Mouse (Mus musculus): ENCODE results near the gene Rassf1.
"Not testable (repeated sequence)": the region's sequence is repeated elsewhere in the genome, so short reads cannot be mapped to it uniquely, and the experiment has no call there.

Rassf1 gene

GRCm38 (mm10) chr9:107563029-107563581, 11.8 kb downstream of the Rassf1 start, which contains the start of gene Tusc2:
Tusc2 (plus strand) TSS chr9:107563255.
- peak; percentile 97 for DNase-seq

GRCm38 (mm10) chr9:107565556-107565955, 14.2 kb downstream of the Rassf1 start:
- not testable (repeated sequence) for DNase-seq

GRCm38 (mm10) chr9:107566041-107566709, 14.8 kb downstream of the Rassf1 start:
- no peak for DNase-seq

DNA sequence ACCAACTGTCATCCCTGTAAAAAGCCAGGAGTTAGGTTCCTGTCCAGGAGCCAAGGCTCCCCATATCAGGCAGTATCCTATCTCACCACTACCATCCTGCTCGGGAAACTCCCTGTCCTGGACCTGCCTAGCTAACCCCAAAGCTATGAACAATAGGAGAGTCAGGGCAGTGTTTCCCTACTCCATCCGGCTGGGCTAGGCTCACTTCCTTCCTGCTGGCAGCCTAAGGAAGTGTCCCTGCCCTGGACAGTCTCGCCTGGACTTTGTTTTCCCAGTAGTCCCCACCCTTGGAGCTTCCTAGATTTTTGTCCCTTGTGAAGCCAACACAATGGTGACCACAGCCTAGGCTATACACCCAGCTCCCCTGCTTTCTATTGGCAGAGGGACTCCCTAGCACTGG, 15.5 kb downstream of the Rassf1 start:
- no peak for DNase-seq

DNA sequence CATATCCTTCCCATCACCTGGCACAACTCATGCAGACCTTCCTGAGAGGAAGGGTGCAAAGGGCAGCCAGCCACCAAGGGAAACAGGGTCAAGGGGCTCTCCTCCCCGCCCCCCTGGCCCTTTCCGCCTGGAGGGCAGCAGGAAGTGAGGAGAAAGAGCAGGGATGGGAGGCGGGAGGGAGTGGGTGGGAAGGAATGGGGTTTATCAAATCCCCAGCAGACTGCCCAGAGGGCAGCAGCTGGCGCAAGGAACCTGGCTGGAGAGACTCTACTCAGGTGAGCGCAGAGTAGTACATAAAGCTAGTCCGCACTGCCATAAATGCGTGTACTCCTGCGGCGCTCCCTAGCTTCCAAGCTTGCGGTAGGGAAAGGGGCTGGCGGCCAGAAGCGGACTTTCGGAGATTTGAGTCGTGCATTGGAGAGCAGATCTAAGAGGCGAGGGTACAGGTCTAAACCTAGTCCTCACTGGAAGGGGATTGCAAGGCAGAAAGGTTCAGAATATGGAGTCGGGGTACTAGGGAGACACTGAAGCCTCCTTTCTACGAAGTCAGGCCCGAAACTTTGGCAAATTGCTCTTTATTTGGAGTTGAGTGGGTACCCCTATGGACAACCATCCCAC, 16.5 kb downstream of the Rassf1 start, which contains the start of gene Hyal2:
TSS of gene Hyal2 (plus strand) at position 244 of the 618 bp plus-strand sequence.
- DNase-seq, result no peak

- DNase-seq, result peak; percentile 87
Observed at GRCm38 (mm10) chr9:107568331-107569261, 17.2 kb downstream of the Rassf1 start.

DNA sequence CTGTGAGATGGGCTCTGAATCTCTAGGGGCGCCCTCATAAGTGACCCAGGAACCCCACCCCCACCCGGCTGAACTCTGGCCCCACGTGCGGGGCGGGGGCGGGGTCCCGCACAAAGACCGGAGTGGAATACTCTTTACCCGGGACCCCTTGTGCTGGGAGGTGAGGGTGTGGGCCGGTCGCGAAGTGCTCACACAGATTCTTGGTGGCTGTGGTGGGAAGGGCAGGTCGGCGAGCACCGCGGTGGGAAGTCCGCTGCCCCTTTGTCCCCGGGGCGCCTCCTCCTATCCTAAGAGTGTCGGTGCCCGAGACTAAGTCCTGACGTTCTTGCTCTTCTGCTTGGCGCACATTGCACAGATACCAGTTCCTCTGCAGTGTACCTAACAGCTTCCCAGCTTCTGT, 17.9 kb downstream of the Rassf1 start:
- no peak for DNase-seq

GRCm38 (mm10) chr9:107570016-107570415, 18.7 kb downstream of the Rassf1 start:
- DNase-seq, result no peak

- DNase-seq, result no peak
Observed at GRCm38 (mm10) chr9:107570845-107571244, 19.5 kb downstream of the Rassf1 start.

DNA sequence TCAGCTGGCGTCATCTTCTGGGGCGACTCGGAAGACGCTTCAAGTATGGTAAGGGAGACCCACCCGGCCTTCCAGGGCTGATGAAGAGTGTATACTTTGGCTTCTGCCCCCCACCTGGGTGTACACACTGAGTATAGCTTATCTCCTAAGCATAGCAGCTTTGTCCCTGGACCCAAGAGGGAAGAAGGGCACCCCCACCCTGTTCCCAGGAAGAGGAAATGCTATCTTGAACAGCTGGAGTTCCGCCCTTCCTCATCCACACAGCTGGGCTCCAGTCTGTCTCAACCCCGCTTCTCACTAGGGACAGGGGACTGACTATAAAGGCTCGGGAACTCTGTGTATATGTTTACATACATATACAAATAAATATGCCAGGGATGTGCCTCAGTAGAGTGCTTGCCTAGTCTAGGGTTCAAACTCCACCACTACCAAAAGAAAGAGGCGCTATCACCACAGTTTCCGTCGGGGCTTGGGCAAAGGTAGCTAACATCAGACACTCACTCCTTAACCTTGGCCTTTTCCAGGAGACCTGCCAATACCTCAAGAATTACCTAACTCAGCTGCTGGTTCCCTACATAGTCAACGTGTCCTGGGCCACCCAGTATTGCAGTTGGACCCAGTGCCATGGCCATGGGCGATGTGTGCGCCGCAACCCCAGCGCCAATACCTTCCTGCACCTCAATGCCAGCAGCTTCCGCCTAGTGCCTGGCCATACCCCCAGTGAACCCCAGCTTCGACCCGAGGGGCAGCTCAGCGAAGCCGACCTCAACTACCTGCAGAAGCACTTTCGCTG, 20.4 kb downstream of the Rassf1 start:
- no peak for DNase-seq

GRCm38 (mm10) chr9:107572327-107572662, 20.9 kb downstream of the Rassf1 start:
- DNase-seq, result no peak

DNA sequence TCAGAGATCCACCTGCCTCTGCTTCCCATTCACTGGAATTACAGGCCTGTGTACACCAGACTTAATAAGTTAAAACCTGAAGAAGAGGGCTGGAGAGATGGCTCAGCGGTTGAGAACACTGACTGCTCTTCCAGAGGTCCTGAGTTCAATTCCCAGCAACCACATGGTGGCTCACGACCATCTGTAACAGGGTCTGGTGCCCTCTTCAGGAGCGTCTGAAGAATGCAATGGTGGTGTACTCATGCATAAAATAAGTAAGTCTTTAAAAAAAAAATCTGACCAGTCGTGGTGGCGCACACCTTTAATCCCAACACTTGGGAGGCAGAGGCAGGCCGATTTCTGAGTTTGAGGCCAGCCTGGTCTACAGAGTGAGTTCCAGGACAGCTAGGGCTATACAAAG, 22.4 kb downstream of the Rassf1 start:
- DNase-seq, result not testable (repeated sequence)

GRCm38 (mm10) chr9:107575579-107576356, 24.4 kb downstream of the Rassf1 start:
- no peak for DNase-seq

DNA sequence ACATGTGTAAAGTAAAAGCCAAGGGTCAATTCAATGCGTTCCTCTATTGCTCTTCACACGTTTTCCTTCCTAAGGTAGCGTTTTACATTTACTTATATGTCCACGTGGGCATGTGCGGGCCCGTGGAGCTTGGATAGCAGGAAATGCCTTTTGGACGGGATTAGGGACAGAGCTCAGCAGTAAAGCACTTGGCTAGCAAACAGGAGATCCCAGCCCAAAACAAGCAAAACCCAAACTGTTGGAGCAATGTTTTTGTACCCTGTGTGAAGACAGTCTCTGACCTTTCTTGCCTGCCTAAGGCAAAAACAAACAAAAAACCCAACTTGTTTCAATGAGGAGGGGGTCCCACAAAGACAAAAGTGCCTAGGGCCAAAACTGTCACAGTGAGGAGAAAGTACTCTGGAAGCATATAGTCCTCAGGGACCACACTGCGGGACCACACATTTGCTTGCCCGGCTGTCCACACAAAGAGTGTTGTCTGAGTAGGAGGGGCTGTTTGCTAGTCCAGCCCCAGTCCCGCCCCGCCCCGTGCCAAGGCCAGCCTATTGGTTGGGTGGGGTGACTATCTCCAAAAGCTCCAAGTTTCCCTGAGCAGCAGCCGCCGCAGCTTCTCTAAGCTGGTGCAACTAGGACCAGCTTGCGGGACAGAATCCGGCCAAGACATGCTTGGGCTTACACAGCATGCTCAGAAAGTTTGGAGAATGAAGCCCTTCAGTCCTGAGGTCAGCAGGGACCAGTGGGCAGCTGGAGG, 25.2 kb downstream of the Rassf1 start, which contains the start of gene Hyal1:
TSS of gene Hyal1 (plus strand) at position 571 of the 751 bp plus-strand sequence.
- DNase-seq, result no peak

- no peak for DNase-seq
Observed at GRCm38 (mm10) chr9:107577871-107578270, 26.5 kb downstream of the Rassf1 start.

DNA sequence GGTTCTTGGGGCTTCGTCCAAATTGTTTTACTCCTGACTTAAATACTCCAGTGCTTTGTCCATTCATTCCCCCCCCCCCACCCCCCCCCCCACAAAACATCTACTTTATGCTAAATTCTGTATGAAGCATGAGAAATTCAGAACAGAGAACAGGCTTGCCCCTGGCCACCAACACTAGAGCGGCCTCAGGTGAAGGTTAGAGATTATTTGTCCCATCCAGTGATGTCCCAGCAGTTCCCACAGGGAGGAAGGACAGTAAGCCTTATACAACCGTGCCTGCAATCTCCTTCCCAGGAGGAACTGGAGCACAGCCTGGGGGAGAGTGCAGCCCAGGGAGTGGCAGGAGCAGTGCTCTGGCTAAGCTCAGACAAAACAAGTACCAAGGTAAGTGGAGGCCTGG, 27.2 kb downstream of the Rassf1 start, which contains the start of gene Naa80:
TSS of gene Naa80 (plus strand) at position 301 of the 400 bp plus-strand sequence.
- no peak for DNase-seq

DNA sequence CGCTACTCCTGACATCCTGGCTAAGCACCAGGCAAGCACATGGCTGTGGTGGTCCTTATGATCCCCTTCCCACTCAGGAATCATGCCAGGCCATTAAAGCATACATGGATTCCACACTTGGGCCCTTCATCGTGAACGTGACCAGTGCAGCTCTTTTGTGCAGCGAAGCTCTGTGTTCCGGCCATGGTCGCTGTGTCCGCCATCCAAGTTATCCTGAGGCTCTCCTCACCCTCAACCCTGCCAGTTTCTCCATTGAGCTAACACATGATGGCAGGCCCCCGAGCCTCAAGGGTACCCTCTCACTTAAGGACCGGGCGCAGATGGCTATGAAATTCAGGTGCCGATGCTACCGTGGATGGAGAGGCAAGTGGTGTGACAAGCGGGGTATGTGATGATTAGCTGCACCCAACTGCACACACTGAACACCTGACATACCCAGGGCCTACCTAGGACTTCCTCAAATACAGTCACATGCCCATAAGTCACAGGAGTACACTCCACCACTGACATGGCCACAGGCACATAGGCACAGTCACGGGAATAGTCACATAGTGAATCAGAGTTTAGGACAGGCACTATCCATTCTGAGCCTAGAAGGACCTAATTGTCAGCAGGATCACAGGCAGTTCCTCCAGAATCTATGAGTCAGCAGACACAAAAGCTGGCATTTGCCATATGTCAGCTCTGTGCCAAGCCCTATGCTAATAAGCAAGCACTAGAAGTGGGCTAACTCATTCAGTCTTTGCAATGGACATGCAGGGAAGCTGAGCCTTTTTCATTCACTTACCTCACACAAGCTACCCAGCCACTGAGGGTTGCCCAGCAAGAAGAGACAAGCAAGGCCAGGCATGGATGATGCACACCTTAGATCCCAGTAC, 27.9 kb downstream of the Rassf1 start:
- DNase-seq, result peak; percentile 71

DNA sequence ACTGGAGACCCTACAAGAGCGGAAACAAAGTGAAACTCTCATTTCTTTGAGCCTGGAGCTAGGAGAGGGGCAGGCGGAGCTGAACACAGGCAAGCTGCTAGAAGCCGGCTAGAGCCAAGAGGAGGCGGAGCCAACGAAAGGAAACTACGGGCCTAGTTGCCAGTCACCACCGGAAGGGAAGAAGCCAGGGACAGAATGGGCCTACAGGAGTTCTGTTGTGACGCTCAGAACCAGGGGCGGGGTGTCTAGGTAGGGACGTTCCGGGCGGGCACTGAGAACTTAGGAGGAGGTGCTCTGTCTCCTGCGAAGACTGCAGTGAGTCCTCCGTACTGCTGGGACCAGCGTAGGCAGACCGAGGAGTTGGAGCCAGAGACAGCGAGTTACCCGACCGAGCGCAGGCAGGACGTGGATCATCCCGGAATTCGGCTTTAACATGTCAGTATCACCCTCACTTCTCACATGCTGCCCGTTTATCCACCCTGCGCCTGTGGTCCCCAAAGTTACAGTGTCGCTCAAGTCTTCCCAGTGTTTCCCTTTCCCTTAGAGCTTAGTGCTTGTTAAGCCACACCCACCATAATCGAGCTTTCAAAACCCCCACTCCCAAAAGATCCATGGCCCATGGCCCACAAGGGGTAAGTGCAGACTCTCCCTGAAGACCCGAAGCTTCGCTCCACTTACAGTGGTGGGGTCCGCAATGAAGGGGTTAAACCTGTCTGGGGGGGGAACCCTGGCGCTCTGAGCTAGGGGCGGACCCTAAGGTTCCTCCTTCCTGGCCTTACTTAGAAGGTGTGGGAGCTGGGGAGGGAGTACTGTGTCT, 29.4 kb downstream of the Rassf1 start, which contains the start of gene Hyal3:
TSS of gene Hyal3 (plus strand) at position 318 of the 817 bp plus-strand sequence.
- DNase-seq, result peak; percentile 93
